Mouse (Mus musculus) spleen, adult 18-20 months (tissue): ENCODE data around the gene Prune1.

Experiments used
- DNase-seq, 2 experiments: peaks; one replicate each; pipeline ENCODE4 v3.0.0; 2022; ENCODE audit warnings: mixed read lengths in 2 of 2

The Prune1 gene

GRCm38 (mm10) chr3:95208286-95208685, 73.6 kb downstream of the Prune1 start:
- DNase-seq, result no peak

- DNase-seq, result no peak
These were observed 78.0 kb downstream of the Prune1 start for GRCm38 (mm10) chr3:95203880-95204279.
